Mouse (Mus musculus): ENCODE measurements at regions not wholly inside any gene's neighbourhood (a gene's known extent, or its start where the extent isn't known, plus 50 kb on each side); places are given as distances from the start of the nearest gene placed in this dataset.

GRCm38 (mm10) chr3:128471111-128471510 lies 575.0 kb upstream of the Fam241a start:
- no peak overlapping the region for H3K9ac ChIP-seq (ENCODE audit: low read depth, low read length, severe bottlenecking)
- TF ChIP-seq POLR2A (IDR thresholded peaks at IDR 0.05; ENCODE audit: borderline replicate concordance, extremely low read depth, insufficient read depth, insufficient read length): no peak

GRCm38 (mm10) chr3:128429706-128430105 lies 533.6 kb upstream of the Fam241a start:
- DNase-seq (ENCODE audit: low spot score): no peak
- no peak for TF ChIP-seq POLR2A (IDR thresholded peaks at IDR 0.05; ENCODE audit: borderline replicate concordance, extremely low read depth, insufficient read depth, insufficient read length)
- Histone ChIP-seq H3K27me3 (ENCODE audit: control insufficient read depth, insufficient read depth, low read length) (no peaks in the 10 kb centered on the region), H3K27ac (replicated peaks; ENCODE audit: low read depth, low read length) (no peak overlapping the region), H3K9me3 (ENCODE audit: control insufficient read depth, low read length) (no peaks in the 10 kb centered on the region), H3K4me2 (replicated peaks; ENCODE audit: low read depth, low read length, severe bottlenecking) (no peak overlapping the region), H3K4me1 (ENCODE audit: control insufficient read depth, insufficient read depth, low read length) (no peaks in the 10 kb centered on the region), H3K36me3 (ENCODE audit: control insufficient read depth, insufficient read depth, low read length) (no peaks in the 10 kb centered on the region), H3K4me3 (replicated peaks; ENCODE audit: low read length) (no peak overlapping the region), H3K9ac (ENCODE audit: low read depth, low read length, severe bottlenecking) (no peak overlapping the region)
- ATAC-seq (ENCODE audit: low FRiP score, low read depth): no peak

More at GRCm38 (mm10) chr3:128471111-128471510, 575.0 kb upstream of the Fam241a start:
- DNase-seq (ENCODE audit: low spot score) (peak; percentile 17), ATAC-seq (ENCODE audit: low FRiP score, low read depth) (no peak)
- H3K4me3 ChIP-seq (replicated peaks; ENCODE audit: low read length): no peak overlapping the region
- H3K9me3 ChIP-seq (ENCODE audit: control insufficient read depth, low read length): no peaks in the 10 kb centered on the region
- H3K4me2 ChIP-seq (replicated peaks; ENCODE audit: low read depth, low read length, severe bottlenecking): no peak overlapping the region
- H3K27ac ChIP-seq (replicated peaks; ENCODE audit: low read depth, low read length): no peak overlapping the region
- WGBS: 55% methylated on average over 3 of the region's 3 CpGs
- no peaks in the 10 kb centered on the region for H3K4me1 ChIP-seq (ENCODE audit: control insufficient read depth, insufficient read depth, low read length)
- H3K36me3 ChIP-seq (ENCODE audit: control insufficient read depth, insufficient read depth, low read length): no peaks in the 10 kb centered on the region
- H3K27me3 ChIP-seq (ENCODE audit: control insufficient read depth, insufficient read depth, low read length): no peaks in the 10 kb centered on the region

GRCm38 (mm10) chr3:128415568-128415967 lies 519.4 kb upstream of the Fam241a start:
- H3K27ac ChIP-seq (replicated peaks; ENCODE audit: low read depth, low read length): no peak overlapping the region
- H3K36me3 ChIP-seq (ENCODE audit: control insufficient read depth, insufficient read depth, low read length): no peaks in the 10 kb centered on the region
- no peak for ATAC-seq (ENCODE audit: low FRiP score, low read depth)
- no peak for DNase-seq (ENCODE audit: low spot score)
- H3K9ac ChIP-seq (ENCODE audit: low read depth, low read length, severe bottlenecking): no peak overlapping the region
- H3K4me1 ChIP-seq (ENCODE audit: control insufficient read depth, insufficient read depth, low read length): no peaks in the 10 kb centered on the region
- WGBS: 88% methylated on average over 2 of the region's 2 CpGs
- H3K27me3 ChIP-seq (ENCODE audit: control insufficient read depth, insufficient read depth, low read length): no peaks in the 10 kb centered on the region
- H3K4me3 ChIP-seq (replicated peaks; ENCODE audit: low read length): no peak overlapping the region
- no peak for TF ChIP-seq POLR2A (IDR thresholded peaks at IDR 0.05; ENCODE audit: borderline replicate concordance, extremely low read depth, insufficient read depth, insufficient read length)
- H3K4me2 ChIP-seq (replicated peaks; ENCODE audit: low read depth, low read length, severe bottlenecking): no peak overlapping the region
- no peaks in the 10 kb centered on the region for H3K9me3 ChIP-seq (ENCODE audit: control insufficient read depth, low read length)

GRCm38 (mm10) chr3:128413481-128413880 lies 517.4 kb upstream of the Fam241a start:
- DNase-seq (ENCODE audit: low spot score): no peak
- no peak for TF ChIP-seq POLR2A (IDR thresholded peaks at IDR 0.05; ENCODE audit: borderline replicate concordance, extremely low read depth, insufficient read depth, insufficient read length)
- no peak overlapping the region for H3K27ac ChIP-seq (replicated peaks; ENCODE audit: low read depth, low read length)

GRCm38 (mm10) chr3:128412157-128412556 lies 516.0 kb upstream of the Fam241a start:
- DNase-seq (ENCODE audit: low spot score): no peak

More at GRCm38 (mm10) chr3:128413481-128413880, 517.4 kb upstream of the Fam241a start:
- no peaks in the 10 kb centered on the region for H3K4me1 ChIP-seq (ENCODE audit: control insufficient read depth, insufficient read depth, low read length)
- no peak overlapping the region for H3K9ac ChIP-seq (ENCODE audit: low read depth, low read length, severe bottlenecking)
- H3K36me3 ChIP-seq (ENCODE audit: control insufficient read depth, insufficient read depth, low read length): no peaks in the 10 kb centered on the region
- H3K4me2 ChIP-seq (replicated peaks; ENCODE audit: low read depth, low read length, severe bottlenecking): no peak overlapping the region
- no peak overlapping the region for H3K4me3 ChIP-seq (replicated peaks; ENCODE audit: low read length)
- ATAC-seq (ENCODE audit: low FRiP score, low read depth): no peak
- no peaks in the 10 kb centered on the region for H3K27me3 ChIP-seq (ENCODE audit: control insufficient read depth, insufficient read depth, low read length)
- 65% methylated on average over 1 of the region's 1 CpGs for WGBS
- H3K9me3 ChIP-seq (ENCODE audit: control insufficient read depth, low read length): no peaks in the 10 kb centered on the region

GRCm38 (mm10) chr3:128394805-128395204 lies 498.7 kb upstream of the Fam241a start:
- Histone ChIP-seq H3K27ac (replicated peaks; ENCODE audit: low read depth, low read length) (no peak overlapping the region), H3K4me2 (replicated peaks; ENCODE audit: low read depth, low read length, severe bottlenecking) (no peak overlapping the region), H3K4me1 (ENCODE audit: control insufficient read depth, insufficient read depth, low read length) (no peaks in the 10 kb centered on the region), H3K9ac (ENCODE audit: low read depth, low read length, severe bottlenecking) (no peak overlapping the region), H3K36me3 (ENCODE audit: control insufficient read depth, insufficient read depth, low read length) (no peaks in the 10 kb centered on the region), H3K9me3 (ENCODE audit: control insufficient read depth, low read length) (no peaks in the 10 kb centered on the region), H3K27me3 (ENCODE audit: control insufficient read depth, insufficient read depth, low read length) (no peaks in the 10 kb centered on the region), H3K4me3 (replicated peaks; ENCODE audit: low read length) (no peak overlapping the region)
- no peak for TF ChIP-seq POLR2A (IDR thresholded peaks at IDR 0.05; ENCODE audit: borderline replicate concordance, extremely low read depth, insufficient read depth, insufficient read length)
- 87% methylated on average over 3 of the region's 3 CpGs for WGBS
- DNase-seq (ENCODE audit: low spot score) (no peak), ATAC-seq (ENCODE audit: low FRiP score, low read depth) (no peak)

More at GRCm38 (mm10) chr3:128412157-128412556, 516.0 kb upstream of the Fam241a start:
- Histone ChIP-seq H3K27me3 (ENCODE audit: control insufficient read depth, insufficient read depth, low read length) (no peaks in the 10 kb centered on the region), H3K27ac (replicated peaks; ENCODE audit: low read depth, low read length) (no peak overlapping the region), H3K36me3 (ENCODE audit: control insufficient read depth, insufficient read depth, low read length) (no peaks in the 10 kb centered on the region), H3K4me1 (ENCODE audit: control insufficient read depth, insufficient read depth, low read length) (no peaks in the 10 kb centered on the region), H3K9me3 (ENCODE audit: control insufficient read depth, low read length) (no peaks in the 10 kb centered on the region), H3K4me2 (replicated peaks; ENCODE audit: low read depth, low read length, severe bottlenecking) (no peak overlapping the region), H3K4me3 (replicated peaks; ENCODE audit: low read length) (no peak overlapping the region), H3K9ac (ENCODE audit: low read depth, low read length, severe bottlenecking) (no peak overlapping the region)
- no peak for TF ChIP-seq POLR2A (IDR thresholded peaks at IDR 0.05; ENCODE audit: borderline replicate concordance, extremely low read depth, insufficient read depth, insufficient read length)
- no peak for ATAC-seq (ENCODE audit: low FRiP score, low read depth)
